Mouse (Mus musculus): ENCODE results near the gene Fyttd1.
"Not testable (repeated sequence)": the region's sequence is repeated elsewhere in the genome, so short reads cannot be mapped to it uniquely, and the experiment has no call there.

Gene Fyttd1

DNA sequence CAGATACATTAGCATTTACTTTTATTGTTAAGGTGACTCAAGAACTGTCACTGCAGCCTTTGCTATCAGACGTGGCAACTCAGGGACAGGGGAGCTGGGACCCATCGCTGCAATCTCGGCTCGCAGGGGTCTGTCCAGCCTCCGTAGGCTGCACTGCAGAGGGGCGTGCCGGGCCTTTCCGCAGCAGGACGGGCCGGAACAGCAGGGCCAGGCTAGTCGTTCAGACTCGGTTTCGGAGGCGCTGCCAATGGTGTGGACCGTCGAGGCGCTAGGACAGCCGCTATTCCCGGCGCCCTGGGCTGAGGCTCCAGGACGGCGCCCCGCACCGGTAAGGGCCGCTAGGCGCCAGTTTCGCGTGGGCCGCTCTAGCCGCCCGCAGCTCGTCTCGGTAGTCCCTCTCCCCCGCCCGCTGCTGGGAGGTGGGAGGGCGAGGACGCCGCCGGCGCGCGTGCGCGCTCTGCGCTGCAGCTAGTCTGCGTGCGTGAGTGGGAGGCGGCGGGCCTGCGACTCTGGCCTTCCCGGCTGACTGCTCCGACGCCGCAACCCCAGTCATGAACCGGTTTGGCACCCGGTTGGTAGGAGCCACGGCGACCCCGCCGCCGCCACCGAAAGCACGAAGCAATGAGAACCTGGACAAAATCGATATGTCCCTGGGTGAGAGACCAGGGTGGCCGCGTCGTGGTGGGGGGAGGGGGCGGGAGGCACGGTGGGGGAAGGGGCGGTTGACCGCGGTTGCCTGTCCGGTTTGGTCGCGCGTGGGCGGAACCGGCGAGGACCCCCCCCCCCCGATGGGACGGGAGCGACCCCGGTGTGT lies at the start of gene Fyttd1, which contains the start of gene Rubcn:
Gene Fyttd1, plus strand, starts transcription at position 158 of the 814 bp plus-strand sequence.
Gene Rubcn, minus strand, starts transcription at position 424 of the 814 bp plus-strand sequence.
- peak; percentile 98 for DNase-seq (ENCODE audit: inconsistent ontology term)

DNA sequence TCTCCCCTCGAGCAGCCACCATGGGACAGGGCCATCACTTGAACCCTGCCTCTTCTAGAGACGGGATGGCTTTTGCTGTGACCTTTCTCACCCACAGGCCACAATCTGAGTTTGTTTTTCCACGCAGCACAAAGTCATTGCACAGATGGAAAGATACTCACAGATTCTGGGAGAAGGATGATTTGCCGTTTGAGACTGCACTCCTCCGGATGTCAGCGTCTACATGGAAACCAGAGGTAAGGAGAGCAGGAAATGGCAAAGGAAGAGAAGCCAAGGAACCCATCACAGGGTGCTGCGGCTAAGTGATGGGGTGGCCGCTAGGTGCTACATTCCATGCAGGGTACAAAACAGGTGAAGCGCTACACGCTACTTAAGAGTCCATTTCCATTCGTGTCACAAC lies 48.2 kb upstream of the Fyttd1 start:
- no peak for DNase-seq (ENCODE audit: inconsistent ontology term)

DNA sequence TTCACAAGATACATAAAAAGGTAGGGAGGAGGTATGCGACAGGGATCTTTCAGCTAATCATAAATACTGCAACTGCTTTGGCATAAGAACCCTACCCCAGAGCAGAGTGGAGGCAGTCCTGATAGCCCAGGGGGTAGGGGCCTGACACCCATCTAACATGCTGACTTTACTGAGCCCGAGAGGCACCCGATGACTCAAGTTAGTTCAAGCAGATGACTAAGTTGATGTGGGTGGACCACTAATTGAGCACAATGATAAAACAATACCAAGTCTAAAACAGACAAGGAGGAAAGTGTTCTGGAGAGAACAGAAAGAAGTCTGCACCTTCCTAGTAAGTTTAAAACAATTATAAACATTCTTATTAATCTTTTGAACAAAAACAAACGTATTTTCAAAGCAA lies 45.8 kb upstream of the Fyttd1 start:
- peak; percentile 45 for DNase-seq (ENCODE audit: inconsistent ontology term)

DNA sequence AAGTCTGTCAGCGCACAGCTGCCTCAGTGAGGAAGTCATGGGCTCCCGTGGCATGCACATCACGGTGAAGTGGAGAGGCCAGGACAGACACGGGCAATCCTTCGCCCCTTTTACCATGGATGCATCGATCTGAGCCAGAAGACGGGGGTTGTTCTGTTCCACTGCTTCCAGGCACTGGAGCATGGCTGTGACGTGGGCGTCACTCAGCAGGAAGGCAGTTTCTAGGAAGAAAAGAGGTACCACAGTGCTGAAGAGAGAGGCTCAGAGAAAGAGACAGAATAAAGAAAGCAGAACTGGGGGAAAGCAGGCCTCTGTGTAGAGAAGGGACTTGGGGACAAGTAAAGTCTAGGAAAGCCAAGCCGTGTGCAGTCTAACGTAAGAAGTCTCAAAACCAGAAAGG lies 30.2 kb upstream of the Fyttd1 start:
- DNase-seq (ENCODE audit: inconsistent ontology term): no peak

DNA sequence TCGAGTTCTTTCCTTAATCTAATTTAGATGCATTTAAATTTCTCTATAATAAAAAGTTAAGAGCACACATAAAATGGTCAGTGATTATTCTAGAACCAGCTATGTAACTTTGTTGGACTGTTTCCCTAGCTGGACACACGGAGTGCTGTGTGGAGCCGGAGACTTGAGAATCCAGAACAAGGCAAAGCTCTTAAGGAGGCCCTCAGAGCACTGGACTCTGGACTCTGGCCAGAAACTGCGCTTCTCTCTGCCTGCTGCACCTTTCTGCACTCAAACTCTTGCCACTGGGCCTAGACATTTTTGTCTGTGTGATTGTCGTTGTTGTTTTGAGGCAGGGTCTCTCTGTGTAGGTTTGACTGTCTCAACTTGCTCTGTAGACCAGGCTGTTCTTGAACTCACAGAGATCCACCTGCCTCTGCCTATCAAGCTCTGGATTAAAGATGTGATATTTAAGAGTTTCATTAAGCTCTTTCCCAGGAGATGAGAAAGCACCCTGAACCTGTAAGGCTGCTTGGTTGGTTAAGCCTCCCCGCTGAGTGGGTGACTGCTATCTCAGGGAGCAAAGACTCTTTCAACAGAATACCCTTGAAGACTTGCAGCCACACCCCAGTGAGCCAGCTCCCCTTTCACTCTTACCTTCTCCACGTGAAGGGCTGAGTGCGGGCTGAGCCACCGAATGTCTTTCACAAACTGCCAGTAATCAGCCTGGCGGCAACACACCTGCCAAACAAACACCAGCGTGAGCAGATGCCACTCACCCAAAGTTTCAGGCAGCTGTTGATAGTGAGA lies 28.1 kb upstream of the Fyttd1 start:
- no peak for DNase-seq (ENCODE audit: inconsistent ontology term)

DNA sequence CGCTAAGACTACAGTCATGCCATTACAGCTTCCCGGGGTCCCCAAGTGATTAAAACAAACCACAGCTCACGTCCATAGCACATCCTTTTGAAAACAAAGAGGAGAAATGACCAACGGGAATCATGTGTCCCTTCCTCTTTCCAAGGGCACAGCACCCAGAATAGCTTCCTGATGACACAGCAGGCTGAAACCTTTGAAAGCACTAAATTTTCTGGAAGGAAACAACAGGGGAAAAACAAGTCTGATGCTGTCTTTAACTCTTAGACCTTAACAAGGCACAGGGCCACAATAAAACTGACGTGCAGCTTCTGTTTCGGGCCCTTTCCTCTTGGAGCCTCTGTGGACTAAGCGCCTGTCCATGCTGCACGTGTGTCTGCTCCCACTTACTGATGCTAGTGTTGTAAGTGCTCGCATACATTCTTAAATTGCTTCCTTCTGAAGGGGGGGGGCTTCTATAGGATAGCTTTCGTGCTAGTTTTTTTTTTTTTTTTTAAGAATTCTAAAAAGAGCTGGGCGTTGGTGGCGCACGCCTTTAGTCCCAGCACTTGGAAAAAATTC lies 23.7 kb upstream of the Fyttd1 start:
- DNase-seq (ENCODE audit: inconsistent ontology term): peak; percentile 50

DNA sequence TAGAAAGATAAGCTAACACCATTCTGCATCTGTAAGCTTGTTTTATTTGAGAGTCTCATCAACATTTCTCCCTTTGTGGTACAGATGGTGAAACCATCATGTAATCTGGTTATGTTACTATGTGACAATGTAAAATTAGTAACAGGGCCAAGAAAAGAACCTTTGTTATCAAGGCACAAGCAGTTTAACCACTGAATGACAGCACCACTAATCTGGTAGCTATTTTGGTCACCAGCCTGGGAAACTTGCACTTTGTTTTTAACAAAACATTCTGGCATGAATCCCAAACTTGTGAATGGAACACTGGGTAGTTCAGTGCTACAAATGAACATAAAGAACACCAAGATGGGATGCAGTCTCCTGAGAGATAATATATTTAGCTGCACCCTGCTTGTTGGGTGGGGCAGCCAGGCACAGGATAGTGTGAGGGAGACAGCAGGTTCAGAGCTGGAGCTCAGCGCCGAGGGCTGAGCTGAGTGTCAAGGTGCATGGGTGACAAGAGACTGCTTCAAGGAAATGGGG lies 23.2 kb upstream of the Fyttd1 start:
- DNase-seq (ENCODE audit: inconsistent ontology term): peak; percentile 91

DNA sequence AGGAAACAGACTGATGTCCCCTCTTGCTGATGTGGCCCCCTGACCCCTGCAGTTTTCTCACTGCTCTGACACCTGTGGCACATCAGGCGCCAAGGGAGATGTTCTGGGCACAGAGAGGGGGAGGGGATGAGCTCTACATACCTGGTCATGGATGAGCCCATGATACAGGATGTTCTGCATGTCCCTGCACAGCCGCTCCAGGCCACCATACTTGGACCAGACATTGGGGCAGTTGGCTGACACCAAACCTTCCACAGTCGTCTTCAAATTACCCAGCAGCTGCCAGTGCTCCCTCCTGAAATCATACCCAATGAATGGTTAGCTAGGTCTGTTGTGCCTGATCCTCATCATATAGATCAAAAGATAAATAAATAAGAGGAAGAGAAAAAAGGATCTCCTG lies 20.5 kb upstream of the Fyttd1 start:
- DNase-seq (ENCODE audit: inconsistent ontology term): no peak

DNA sequence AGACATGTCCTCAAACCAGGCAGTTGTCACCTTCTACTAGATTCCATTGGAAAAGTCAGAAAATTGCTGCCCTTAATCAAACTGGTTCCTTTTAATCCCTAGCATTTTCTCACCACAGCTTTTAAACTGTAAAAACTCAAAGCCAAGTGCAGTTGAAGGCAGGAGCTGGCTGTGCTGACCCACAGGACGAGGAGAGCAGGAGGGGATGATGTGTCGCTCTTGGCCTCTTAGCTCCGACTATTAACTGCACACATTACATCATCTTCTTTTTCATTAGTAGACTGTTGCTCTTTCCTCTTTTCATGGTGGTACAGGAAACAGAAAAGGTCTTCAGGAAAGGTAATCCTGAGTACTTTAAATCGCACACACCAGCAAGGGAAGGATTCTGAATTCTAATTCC lies 18.9 kb upstream of the Fyttd1 start:
- peak; percentile 44 for DNase-seq (ENCODE audit: inconsistent ontology term)

DNA sequence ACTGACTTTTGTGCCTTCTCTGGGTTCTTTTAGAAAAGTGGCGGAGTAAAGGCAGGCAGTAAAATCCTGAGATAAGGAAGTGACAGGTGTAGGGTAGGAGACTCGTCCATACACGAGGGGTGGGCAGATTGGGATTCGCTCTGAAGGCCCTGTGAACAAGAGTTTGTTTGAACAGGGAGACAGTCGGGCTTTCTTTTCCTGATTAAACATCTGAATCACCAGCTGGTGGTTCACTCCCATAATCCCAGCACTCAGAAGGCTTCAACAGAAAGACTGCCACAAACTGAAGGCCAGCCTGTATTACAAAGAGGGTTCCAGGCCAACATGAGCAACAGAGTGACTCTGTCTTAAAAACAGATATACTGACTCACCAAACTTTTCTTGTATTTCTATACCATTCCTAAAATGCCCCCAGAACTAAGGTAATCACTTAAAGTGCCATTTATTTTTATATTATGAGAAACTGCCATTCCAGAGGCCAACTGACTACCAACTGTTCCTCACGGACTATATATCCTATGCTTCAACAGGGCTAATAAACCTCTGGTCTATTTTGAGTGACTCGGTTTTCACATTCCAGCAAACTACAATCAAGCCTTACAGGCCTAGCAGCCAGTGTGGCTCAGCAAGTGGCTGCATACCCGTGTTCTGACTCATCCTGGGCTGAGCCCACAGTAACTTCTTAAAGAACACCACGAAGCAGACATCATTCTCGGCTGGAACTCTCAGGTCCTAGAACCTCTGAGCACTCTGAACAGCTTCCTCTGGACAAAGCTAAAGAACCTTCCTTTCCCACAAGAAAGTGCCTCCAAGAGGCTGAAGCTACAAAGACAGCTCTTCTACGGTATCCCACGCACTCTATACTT lies 18.3 kb upstream of the Fyttd1 start:
- peak; percentile 77 for DNase-seq (ENCODE audit: inconsistent ontology term)

DNA sequence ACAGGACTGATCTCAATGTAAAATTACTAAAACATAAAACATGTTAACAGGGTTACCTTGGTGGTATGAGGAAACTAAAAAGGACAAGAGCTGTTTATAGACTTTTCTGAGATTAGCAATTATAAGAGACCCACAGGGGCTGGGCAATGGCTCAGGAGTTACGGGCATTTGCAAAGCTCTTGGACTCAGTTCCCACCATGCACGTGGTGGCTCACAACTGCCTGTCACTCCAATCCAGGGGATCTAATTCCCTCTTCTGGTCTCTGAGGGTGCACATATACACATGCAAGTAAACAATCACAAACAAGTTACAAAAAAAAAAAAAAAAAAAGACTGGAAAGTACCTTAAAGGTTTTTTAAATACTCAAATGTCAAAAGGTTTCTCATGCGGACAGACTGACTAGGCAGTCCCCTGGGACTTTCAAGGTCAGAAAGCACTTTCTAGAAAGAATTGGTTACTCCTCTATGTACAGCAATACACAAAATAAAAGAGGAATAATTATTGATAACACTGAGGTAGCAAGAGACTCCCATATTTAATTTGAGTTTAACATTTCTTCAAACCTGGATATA lies 15.4 kb upstream of the Fyttd1 start:
- DNase-seq (ENCODE audit: inconsistent ontology term): no peak

DNA sequence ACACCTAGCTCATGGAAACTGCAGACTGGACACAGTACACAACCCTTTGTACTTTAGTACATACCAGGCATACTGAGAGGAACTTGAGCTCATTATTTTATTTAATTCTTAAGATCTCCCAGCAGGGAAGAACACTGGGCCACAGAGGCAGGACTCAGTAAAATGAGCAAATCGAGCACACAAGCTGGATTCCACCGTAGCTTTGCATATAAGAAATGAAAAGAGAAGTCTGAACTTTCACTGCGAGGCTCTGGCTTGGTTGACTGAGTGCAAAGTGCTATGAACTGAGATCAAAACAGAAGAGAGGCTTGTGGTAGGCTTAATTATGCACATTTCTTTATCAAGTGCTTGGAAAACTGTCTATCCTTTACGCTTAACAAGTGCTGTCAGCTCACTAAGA lies 11.9 kb upstream of the Fyttd1 start:
- peak; percentile 52 for DNase-seq (ENCODE audit: inconsistent ontology term)

DNA sequence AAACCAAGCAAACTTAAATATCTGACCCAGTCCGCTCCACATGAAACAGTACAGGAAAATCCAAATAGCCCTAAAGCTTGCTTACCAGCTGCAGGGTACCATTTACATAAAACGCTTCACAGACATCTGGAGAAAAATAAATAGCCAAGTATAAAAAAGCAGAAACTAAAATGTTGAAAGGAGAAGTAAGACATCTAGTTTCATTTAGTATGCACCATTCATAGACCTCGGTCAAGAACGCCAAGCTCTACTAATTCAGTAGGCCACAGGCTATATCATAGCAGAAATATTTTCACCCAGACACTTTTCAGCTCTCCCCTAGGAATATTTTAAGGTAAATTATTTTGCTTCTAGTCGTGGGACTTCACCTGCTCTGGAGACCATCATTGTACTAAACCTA lies 10.6 kb upstream of the Fyttd1 start:
- no peak for DNase-seq (ENCODE audit: inconsistent ontology term)

DNA sequence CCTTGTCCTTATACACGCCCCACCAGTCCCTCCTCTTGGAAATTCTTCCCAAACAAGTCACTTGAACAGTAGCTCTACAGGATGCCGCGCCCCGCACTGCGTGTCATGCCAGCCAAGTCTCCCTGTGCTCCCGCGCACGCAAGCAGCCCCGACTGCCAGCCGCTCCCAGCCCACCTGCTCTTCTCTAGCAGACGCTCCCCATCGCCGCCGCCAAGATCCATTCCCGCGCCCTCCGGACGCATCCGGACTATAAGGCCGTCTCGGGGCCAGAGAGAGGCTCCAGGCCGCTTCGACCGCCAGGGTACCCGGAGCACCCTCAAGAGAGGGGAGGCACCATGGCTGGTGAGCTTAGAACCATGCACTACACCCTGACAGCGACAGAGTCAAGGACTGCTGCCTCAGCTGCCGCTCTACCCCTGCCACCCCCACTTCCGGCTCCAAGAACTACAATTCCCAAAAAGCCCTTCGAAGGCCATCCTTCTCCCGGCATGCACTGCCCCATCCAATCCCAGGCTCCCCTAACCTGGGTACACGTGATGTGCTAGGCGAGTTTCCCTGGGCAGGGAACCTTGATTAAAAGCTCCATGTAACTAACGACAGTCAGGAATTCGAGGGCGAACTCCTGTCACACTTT lies 9.3 kb upstream of the Fyttd1 start:
- peak; percentile 94 for DNase-seq (ENCODE audit: inconsistent ontology term)

DNA sequence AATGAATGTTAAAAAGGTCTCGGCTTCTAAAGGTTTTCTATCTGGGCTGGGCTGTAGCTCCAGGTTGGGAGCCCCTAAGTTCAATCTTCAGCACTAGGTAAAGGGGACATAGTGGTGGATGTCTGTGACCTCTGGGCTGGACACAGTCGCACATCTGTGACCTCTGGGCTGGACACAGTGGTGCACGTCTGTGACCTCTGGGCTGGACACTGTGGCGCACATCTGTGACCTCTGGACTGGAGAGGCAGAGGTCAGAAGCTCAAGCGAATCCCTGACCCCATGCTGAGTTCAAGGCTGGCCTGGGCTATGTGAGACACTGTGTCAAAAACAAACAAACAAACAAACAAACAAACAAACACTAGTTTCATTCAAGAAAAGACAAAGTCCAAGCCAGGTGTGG lies 7.1 kb upstream of the Fyttd1 start:
- DNase-seq (ENCODE audit: inconsistent ontology term): no peak

DNA sequence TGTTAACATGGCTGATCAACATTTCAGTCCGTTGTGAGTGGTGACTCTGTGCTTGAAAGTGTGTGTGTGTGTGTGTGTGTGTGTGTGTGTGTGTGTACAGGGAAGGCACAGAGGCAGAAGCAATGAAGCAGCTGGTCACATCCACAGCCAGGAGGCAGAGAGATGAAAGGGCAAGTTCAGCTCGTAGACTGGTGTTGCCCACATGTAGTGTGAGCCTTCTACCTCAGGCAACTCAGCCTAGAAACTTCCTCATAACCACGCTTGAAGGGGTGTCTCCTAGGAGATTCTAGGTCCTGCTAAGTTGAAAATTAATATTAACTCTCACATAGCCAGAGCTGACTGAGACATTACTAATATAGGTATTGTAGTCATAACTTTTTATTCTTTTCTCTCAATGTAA lies 3.9 kb upstream of the Fyttd1 start:
- no peak for DNase-seq (ENCODE audit: inconsistent ontology term)

DNA sequence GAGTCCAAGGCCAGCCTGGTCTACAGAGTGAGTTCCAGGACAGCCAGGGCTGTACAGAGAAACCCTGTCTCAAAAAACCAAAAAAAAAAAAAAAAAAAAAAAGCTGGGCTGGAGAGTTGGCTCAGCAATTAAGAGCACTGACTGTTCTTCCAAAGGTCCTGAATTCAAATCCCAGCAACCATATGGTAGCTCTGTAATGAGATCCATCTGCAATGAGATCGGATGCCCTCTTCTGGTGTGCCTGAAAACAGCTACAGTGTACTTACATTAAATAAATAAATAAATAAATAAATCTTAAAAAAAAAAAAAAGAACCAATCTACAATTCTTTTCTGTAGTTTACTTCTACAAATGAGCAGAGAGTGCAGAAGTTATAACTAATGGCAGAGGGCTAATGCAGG lies 2.0 kb upstream of the Fyttd1 start:
- DNase-seq (ENCODE audit: inconsistent ontology term): not testable (repeated sequence)

DNA sequence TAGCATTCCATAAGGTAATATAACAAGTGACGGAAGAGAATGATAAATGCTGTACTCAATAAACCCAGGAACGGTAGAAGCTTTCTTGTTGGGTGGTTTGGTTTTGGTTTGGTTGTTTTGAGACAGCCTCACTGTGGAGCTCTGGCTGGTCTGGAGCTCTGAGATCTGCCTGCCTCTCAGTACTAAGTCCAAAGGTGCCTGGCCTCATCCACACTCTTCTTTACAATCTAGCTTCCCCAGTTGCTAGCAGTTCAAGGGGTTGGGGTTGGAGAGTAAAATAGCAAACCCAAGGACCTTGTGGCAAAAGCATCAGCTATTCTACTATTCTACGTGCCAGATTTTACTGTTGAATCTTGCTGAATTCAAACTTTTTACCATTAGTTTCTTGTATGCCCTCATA lies 1.5 kb upstream of the Fyttd1 start:
- DNase-seq (ENCODE audit: inconsistent ontology term): no peak

DNA sequence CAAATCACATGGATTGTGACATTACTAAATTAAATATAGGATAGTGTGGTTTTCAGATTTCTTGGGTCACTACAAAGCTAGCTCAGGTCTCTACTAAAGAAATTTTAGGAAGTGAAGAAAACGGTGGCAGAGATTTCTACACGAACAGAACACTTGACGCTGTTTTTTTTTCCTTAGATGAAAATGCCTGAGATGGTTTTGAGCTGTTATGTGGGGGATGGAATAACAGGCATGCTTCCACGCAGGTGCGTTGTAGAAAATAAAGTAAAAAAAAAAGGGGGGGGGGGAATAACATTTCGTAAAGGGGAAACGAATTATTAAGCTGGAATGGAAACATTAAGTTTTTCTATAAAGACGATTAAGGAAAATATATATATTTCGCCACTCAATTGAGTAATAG lies 469 bp upstream of the Fyttd1 start:
- DNase-seq (ENCODE audit: inconsistent ontology term): no peak

DNA sequence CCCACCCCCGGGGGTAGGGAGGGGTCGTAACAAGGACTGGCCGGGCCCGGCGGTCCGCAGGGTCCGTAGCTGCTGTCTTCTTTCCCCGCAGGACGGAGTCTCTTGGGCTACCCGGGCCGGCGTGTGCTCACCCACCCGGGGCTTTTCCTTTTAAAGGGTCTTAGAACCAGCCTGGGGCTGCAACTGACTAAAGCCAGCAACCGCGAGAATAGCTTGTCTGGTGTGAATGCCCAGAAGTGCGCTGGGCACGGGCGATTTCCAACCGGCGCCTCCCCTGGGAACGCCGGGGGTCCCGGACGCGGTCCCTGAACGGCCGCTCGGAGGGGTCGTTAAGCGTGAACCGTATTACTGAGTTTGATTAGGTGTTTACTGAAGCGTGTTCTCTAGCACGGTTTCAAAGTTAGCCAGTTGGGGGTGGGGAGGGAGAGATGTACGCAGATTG lies 878 bp downstream of the Fyttd1 start:
- peak; percentile 27 for DNase-seq (ENCODE audit: inconsistent ontology term)
